Mouse (Mus musculus) embryonic fibroblast, embryonic 13.5 days (primary cell): ENCODE results near the gene Atp8b3.

ENCODE experiments used
- CTCF ChIP-seq: IDR thresholded peaks from 2 replicates; pipeline ENCODE4 v1.5.1; 2011; ENCODE audit warnings: mild to moderate bottlenecking, control low read depth, low read length, moderate library complexity, borderline replicate concordance; ENCODE audit not compliant: insufficient read depth
- POLR2A ChIP-seq: IDR thresholded peaks from 2 replicates; pipeline ENCODE4 v1.6.1; 2011; ENCODE audit warnings: low read depth, mild to moderate bottlenecking, control low read depth, low read length, moderate library complexity

- TF ChIP-seq CTCF (no peak), POLR2A (no peak)
Measured at GRCm38 (mm10) chr10:80494732-80495131, 44.2 kb downstream of the Atp8b3 start, which contains the start of gene Onecut3.
